8 mouse cellular contexts compared by ENCODE assay signal in the genomic region with DNA sequence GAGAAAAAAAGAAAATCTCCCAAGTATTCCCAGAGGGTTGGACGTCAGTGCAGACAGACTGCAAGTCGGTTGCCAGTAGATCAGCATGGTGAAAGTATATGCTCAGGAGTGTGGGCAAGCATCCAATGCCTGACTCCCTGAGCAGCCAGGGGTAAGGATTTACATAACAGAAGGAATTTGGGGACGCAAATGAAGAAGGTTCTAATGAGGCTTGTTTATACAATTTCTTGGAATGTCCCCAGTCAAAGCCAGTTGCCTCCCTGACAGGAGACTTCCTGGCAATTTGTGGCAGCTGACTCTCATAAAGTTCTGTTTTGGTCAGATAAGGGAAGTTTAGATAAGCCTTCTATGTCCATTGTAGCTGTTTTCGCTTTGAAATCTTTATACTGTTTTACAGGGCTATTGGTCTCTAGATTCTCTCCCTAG. TPM values are rescaled to one million over a fixed set of nuclear protein-coding genes. Genes with fewer than 3 reads are reported as not detected.
DNase-seq lines count a peak whose midpoint lies in the region; ATAC-seq and TF ChIP-seq lines count a peak whose summit lies in the region.

No protein-coding gene starts in this region.

- intact Hi-C loops in heart, adult 2 months (cut with DNase I), result no loop called here
- intact Hi-C loops in heart, postnatal 25 days (cut with DNase I), result no loop called here

- 0 out of 2 replicates have a peak, but pooled peaks have one; percentile 13 for TF ChIP-seq EP300 in heart, adult 2 months (IDR thresholded peaks at IDR 0.05; ENCODE audit: insufficient read depth, low read depth, low read length)

- peak overlapping the region; percentile 42; the same call in 1 of the 2 replicates for H3K9ac ChIP-seq in heart, adult 2 months (ENCODE audit: low read depth, low read length)
- H3K9ac ChIP-seq in heart, embryonic 15.5 days, result no peak overlapping the region

- H3K79me2 ChIP-seq in heart, adult 2 months (replicated peaks; ENCODE audit: control insufficient read depth, insufficient read depth, low read length), result no peaks in the 10 kb centered on the region

- peak overlapping the region; percentile 55 for H3K27ac ChIP-seq in heart, adult 2 months
- H3K27ac ChIP-seq in heart, embryonic 15.5 days, result peak overlapping the region; percentile 53

- H3K9me3 ChIP-seq in heart, embryonic 15.5 days (replicated peaks), result no peaks in the 10 kb centered on the region

- TF ChIP-seq CTCF in heart, adult 2 months (IDR thresholded peaks at IDR 0.05), result no peak

- H3K4me3 ChIP-seq in heart, adult 2 months, result no peak overlapping the region
- H3K4me3 ChIP-seq in heart, embryonic 15.5 days, result no peak overlapping the region

- DNase-seq in heart, adult 2 months, result peak; percentile 26
- no peak for DNase-seq in heart, postnatal 25 days (ENCODE audit: low spot score)
- peak; percentile 86 for DNase-seq in adipocyte (ENCODE audit: low spot score)
- peak; percentile 54 to 64 for DNase-seq in kidney, postnatal 4 days
- DNase-seq in right cerebral cortex, postnatal 4 days, result no peak
- DNase-seq in adrenal gland, adult 8-10 months, result no peak

- 30% methylated on average over 4 of the region's 4 CpGs for WGBS in heart, adult 2 months
- 28% methylated on average over 4 of the region's 4 CpGs for WGBS in heart, embryonic 15.5 days

- no peak overlapping the region for H3K4me2 ChIP-seq in heart, embryonic 15.5 days

- ATAC-seq in heart, embryonic 15.5 days (replicated peaks; ENCODE audit: insufficient number of reproducible peaks, insufficient read depth, low FRiP score, low read depth), result no peak
- no peak for ATAC-seq in erythroid progenitor cell, adult 5-6 weeks (replicated peaks; ENCODE audit: low FRiP score, poor library complexity, severe bottlenecking)

- peaks cover 4% of the 10 kb centered on the region; the same call in 1 of the 2 replicates for H3K36me3 ChIP-seq in heart, adult 2 months (ENCODE audit: control insufficient read depth, insufficient read depth, low read length)
- no peaks in the 10 kb centered on the region for H3K36me3 ChIP-seq in heart, embryonic 15.5 days

- TF ChIP-seq POLR2A in heart, adult 2 months (IDR thresholded peaks at IDR 0.05; ENCODE audit: insufficient read depth, low read depth, low read length), result no peak

- no peaks in the 10 kb centered on the region for H3K27me3 ChIP-seq in heart, adult 2 months (ENCODE audit: control insufficient read depth, insufficient read depth, low read length)
- no peaks in the 10 kb centered on the region for H3K27me3 ChIP-seq in heart, embryonic 15.5 days

- peaks cover 2% of the 10 kb centered on the region for H3K4me1 ChIP-seq in heart, adult 2 months (ENCODE audit: control insufficient read depth, insufficient read depth, low read length)
- peaks cover 10% of the 10 kb centered on the region; the same call in 1 of the 2 replicates for H3K4me1 ChIP-seq in heart, embryonic 15.5 days (replicated peaks)

RNA-seq across cellular contexts. Expression of a gene that starts 33.4 kb away (rescaled TPM):
- 10 to 100 TPM; 19.3 to 24.0 TPM for total RNA-seq in heart, adult 2 months (2021)
- polyA plus RNA-seq in heart, adult 2 months (2012; rRNA removed), result 6.5 and 9.6 TPM in 2 replicates
- 10 to 100 TPM; 20.9 to 25.4 TPM for total RNA-seq in heart, postnatal 25 days (2021)
- 5.6 and 7.8 TPM in 2 replicates for polyA plus RNA-seq in heart, embryonic 15.5 days (2015; fragmentation: Nextera tagmentation; extraction: Ambion mirVana)
- 3.6 and 8.8 TPM in 2 replicates for total RNA-seq in erythroid progenitor cell, adult 5-6 weeks (2015; ENCODE audit: low replicate concordance)
- total RNA-seq in erythroid progenitor cell, adult 5-6 weeks (2017; ENCODE audit: low replicate concordance), result 2.7 and 4.3 TPM in 2 replicates
- total RNA-seq in adrenal gland, adult 8-10 months (2022), result 10 to 100 TPM; 35.1 to 49.1 (median 43.9) TPM

Comparison
In these comparisons a context has a peak if more than half of its experiments do, and no peak if none do; other contexts are left out.
1. DNase-seq: peak in heart, adult 2 months (2 of 2), adipocyte (single experiment) and kidney, postnatal 4 days (2 of 2); none in heart, postnatal 25 days (single experiment), right cerebral cortex, postnatal 4 days (single experiment) and adrenal gland, adult 8-10 months (single experiment).